Mouse (Mus musculus): ENCODE results near the gene Cfap126. TPM values are rescaled to one million over a fixed set of nuclear protein-coding genes. Genes with fewer than 3 reads are reported as not detected.
"Not testable (repeated sequence)": the region's sequence is repeated elsewhere in the genome, so short reads cannot be mapped to it uniquely, and the experiment has no call there.

Gene Cfap126
- polyA plus RNA-seq, 1 experiment = 12.0 TPM

DNA sequence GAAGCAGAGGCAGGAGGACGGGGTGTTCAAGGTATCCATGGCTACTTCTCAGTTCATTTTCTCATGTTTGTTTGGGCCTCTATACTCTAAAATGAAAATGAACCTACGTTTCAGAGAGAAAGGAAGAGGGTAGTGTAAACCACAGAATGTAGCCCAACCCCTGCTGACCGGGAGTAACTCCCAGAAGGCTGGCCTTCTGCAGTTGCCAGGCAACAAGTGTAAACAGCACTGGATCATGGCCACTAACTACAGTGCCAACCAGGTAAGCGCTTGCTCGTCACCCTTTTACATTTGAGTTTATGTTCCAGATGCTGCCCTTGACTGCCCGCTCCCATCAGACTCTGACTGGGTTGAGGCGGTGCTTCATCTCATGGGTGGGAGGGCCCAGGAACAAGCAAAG is 9.2 kb downstream of the Cfap126 start:
- DNase-seq (ENCODE audit: low read depth) = no peak

- no peak for DNase-seq (ENCODE audit: low read depth)
Observed at GRCm38 (mm10) chr1:171124398-171124797, 10.7 kb downstream of the Cfap126 start.

DNA sequence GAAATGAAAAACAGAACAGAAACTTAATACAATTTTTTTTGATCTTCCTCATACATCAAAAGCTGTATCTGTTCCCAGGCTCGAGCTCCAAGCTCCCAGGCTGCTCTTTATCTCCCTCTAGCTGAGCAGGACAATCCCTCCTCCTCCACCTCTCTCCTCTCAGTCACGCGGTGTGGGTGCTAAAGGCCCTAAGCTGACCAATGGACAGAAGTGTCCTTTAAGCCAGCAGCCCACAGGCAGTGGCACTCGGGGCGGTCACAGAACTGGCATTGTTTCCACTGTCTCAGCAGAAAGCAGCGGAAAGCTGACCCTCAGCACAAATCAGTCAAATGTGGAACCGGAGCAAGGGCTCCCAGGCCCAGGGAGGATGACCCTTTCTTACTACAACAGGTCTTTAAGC is 15.5 kb downstream of the Cfap126 start:
- no peak for DNase-seq (ENCODE audit: low read depth)

DNA sequence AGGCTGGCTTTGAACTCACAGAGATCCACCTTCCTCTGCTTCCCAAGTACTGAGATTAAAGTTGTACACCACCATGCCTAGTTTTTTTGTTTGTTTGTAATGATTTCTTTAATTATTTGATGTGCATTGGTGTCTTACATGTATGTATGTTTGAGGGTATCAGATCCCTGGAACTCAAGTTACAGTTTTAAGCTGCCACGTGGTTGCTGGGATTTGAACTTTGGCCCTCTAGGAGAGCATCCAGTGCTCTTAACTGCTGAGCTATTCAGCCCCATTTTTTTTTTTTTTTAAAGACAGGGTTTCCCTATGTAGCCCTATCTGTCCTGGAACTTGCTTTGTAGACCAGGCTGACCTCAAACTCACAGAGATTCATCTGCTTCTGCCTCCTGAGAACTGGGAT is 17.3 kb downstream of the Cfap126 start:
- DNase-seq (ENCODE audit: low read depth) = no peak

GRCm38 (mm10) chr1:171135600-171135999 is 21.9 kb downstream of the Cfap126 start:
- DNase-seq (ENCODE audit: low read depth) = no peak

DNA sequence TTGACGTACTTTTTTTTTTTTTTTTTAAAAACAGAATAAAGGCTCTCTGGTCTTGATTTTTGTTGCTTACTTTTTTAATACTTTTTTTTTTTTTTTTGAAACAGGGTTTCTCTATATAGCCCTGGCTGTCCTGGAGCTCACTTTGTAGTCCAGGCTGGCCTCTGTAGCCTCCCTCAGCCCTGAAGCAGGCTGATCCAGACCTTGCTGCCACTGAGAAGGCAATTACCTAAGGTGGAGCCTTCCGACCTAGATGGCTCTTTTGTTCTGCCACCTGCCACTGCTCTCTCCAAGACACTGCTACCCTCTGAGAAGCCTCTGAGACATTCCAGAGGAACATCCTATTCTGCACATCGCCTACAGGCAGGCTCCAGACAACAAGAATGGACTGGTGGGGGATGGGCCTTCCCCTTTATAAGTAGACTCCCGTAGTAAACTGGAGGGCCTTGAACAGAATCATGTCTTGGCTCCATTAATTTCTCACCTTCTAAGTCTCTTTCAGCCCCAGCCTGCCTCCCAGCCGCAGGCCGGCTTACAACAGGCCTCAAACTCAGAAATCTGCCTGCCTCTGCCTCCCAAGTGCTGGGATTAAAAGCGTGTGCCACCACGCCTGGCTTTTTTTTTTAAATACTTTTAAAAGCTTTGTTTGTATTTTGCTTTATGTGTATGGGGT is 23.9 kb downstream of the Cfap126 start:
- DNase-seq (ENCODE audit: low read depth) = not testable (repeated sequence)

DNA sequence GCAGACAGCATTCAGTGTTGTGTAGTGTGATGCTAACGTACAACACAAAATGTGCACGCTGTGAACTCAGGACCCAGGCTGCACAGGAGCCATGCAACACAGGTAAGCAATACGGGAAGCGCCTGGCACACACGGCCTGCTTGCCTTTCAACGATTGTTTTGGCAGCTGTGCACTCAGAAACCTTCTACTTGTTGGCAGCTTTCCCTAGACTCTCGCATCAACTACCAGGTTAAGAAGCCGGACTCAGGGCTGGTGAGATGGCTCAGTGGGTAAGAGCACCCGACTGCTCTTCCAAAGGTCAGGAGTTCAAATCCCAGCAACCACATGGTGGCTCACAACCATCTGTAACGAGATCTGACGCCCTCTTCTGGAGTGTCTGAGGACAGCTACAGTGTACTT is 29.3 kb downstream of the Cfap126 start:
- not testable (repeated sequence) for DNase-seq (ENCODE audit: low read depth)

DNA sequence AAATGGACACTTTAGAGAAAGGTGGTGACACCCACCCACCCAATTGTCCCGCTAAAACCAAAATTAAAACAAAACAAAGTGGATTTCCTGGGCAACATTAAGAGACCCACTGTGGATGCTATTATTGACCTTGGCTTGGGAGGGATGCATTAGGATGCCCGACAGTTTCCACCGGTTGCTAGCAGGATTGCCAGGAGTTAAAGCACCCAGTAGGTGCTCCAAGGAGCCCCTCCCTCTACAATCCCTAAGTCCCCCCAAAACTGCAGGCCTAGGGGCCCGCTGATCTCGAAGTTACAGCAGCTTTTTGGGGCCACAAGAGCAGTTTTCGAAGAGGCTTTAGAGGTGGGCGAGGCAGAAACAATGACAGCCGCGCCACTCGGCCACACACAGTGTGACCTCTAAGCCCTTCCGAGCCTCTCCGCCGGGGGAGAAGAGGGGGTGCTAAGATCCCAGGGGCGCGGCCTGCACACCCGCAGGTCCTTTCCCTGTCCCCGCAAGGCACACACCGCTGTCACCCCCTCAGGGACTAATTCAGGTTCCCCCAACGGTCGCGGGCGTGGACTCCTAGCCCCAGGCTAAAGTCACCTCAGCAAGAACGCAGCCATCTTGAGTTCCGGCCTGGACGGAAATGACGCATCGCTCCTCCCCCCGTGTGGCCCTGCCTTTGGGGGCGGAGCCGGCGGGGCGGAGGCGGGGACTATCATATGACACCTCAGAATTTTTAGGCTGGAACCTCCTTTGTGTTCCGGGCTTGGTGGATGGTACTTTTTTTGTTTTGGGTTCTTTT is 36.4 kb downstream of the Cfap126 start, which contains the start of the genes Sdhc and Mpz:
Sdhc (minus strand) TSS at position 630 of the 787 bp plus-strand sequence.
Mpz (plus strand) TSS at position 738 of the 787 bp plus-strand sequence.
- peak; percentile 54 for DNase-seq (ENCODE audit: low read depth)

DNA sequence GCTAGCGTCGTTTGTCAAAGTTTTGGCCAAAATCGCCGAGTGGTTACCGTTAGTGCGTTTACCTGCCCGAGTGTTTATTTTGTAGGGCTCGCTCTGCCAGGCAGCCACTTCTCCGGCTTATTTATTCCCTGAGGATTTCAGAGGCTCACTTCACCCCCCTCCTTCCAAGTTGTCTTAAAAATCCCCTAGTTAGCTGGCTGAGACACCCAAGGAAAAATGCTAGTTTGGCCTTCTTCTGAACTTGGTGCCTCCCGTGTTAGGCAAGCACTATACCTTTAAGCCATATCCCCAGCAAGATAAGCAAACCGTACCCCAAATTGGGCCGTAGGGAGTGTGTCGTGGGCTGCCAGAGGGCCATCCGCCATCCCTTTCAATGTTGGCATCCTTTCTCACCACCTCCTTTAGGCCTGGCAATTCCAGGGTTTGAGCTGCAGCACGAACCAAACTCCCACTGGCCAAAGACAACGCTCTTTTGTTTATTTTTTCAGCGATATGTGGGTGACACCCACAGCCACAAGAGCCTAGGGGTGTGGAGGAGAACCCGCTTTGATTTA is 37.2 kb downstream of the Cfap126 start:
- no peak for DNase-seq (ENCODE audit: low read depth)

GRCm38 (mm10) chr1:171151966-171152365 is 38.2 kb downstream of the Cfap126 start:
- DNase-seq (ENCODE audit: low read depth) = no peak

DNA sequence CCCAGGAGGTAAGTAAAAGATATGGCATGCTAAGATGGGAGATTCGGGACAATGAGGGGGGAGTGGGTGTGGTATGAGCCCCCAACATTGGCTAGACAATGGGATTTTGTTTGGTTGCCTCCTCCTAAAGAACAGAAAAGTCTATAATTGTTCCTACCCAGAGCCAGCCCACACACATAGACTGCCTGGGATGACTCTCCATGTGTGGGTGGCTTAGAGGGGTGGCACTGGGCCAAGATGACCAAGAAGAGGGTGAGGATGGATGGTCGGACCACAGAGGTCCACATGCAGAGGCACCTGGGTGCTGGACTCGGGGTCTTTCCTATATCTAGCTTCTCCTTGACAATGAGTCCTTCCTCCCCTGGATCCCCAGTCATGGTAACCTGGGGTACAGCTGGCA is 42.9 kb downstream of the Cfap126 start:
- no peak for DNase-seq (ENCODE audit: low read depth)

- DNase-seq (ENCODE audit: low read depth) = no peak
Observed at GRCm38 (mm10) chr1:171157965-171158364, 44.2 kb downstream of the Cfap126 start.

GRCm38 (mm10) chr1:171159485-171159975 is 45.8 kb downstream of the Cfap126 start:
- no peak for DNase-seq (ENCODE audit: low read depth)

GRCm38 (mm10) chr1:171162526-171162925 is 48.8 kb downstream of the Cfap126 start:
- DNase-seq (ENCODE audit: low read depth) = no peak

DNA sequence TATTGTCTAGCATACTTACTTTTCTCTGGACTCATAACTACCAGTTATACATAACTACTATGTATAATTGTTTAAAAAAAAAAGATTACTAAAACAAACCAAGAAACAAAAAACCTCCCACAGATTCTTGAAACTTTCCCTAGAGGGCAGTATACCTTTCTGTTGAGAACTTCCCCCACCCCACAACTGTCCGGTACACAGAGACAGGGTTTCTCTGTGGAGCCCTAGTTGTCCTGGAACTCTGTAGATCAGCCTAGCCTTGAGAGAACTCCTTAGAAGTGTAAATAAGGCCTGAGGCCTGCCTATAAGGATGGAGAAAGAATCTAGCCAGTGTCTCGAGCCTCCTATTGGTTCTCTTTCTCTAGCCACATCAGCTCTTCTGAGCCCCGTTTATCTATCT is 50.5 kb downstream of the Cfap126 start:
- DNase-seq (ENCODE audit: low read depth) = no peak

GRCm38 (mm10) chr1:171165629-171166345 is 52.1 kb downstream of the Cfap126 start:
- DNase-seq (ENCODE audit: low read depth) = no peak

DNA sequence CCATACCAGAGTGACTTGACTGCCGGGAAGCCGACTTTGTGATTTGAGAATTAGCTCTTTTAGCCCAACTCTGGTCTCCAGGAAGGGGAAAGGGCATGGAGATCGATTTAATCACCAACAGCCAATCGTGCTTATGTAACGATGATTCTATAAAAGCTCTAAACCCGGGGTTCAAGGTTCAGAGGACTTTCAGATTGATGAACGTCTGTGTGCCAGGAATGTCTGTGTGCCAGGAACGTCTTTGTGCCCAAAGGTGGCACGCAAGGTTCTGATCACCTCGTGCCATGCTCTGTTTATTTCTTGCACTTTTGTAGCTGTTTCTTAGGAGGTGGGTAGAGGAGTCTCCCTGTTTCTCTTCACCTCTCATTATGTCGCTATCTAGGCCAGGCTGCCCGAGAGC is 55.2 kb downstream of the Cfap126 start:
- no peak for DNase-seq (ENCODE audit: low read depth)

DNA sequence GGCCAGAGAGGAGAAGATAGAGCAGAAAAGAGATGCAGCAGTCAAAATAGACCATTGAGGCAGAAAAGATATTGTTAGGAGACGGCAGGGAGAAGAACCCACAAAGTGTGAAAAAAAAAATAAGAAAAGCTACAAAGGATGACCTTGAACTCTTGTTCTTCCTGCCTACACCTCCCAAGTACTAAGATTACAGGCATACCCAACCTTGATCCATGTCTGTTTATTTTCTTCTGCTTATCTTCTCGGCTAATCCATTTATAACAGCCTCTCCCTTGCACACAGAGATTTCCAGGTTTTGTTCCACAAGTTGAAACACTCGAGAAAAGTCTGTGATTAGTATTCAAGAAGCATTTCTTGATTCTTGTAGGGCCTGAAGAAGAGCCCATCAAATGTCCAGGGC is 56.2 kb downstream of the Cfap126 start:
- DNase-seq (ENCODE audit: low read depth) = no peak

DNA sequence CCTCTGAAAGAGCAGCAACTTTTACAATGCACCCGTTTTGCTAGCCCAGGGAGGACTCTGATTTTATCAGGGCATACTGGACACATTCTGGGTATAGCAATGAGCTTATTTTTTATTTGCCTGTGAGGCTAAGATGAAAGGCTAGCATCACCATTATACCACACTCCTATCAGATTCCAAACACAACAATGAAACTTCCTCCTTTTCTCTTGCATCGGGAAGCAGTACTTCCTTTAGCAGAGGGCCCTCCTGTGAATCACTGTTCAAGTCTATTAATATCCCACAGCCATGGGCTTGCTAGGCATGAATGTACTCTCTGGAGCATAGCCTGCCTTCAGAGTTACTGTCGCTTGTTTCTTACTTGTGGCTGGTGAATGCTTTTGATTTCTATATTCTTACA is 57.4 kb downstream of the Cfap126 start:
- no peak for DNase-seq (ENCODE audit: low read depth)

- DNase-seq (ENCODE audit: low read depth) = no peak
Observed at GRCm38 (mm10) chr1:171172779-171173178, 59.1 kb downstream of the Cfap126 start.
